Mouse (Mus musculus): ENCODE measurements around the gene Olfr1040.

DNA sequence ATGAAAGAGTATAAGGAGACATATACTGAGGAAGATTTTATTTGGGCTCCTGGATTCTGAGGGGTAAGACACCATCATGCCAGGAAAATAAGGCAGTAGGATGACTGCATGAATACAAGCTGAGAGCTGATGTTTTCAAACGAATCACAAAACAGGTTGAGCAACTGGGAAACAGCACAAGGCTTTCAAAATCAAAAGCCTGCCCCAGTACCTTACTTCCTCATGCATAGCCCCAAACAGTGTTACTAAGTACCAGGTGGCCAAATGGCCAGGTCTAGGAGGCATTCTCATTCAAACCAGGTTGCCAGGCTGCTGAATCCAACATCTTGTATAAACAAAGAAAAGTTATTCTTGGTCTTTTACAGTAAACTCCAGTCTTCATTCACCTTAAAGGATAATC, 49.3 kb upstream of the Olfr1040 start:
- no peak for TF ChIP-seq CTCF (conservative IDR thresholded peaks at IDR 0.05; ENCODE audit: low read length)
- TF ChIP-seq POU5F1 (IDR thresholded peaks at IDR 0.05; ENCODE audit: borderline replicate concordance, low read length): no peak
